Comparison of ENCODE assay signal across 7 mouse cellular contexts in the genomic region with DNA sequence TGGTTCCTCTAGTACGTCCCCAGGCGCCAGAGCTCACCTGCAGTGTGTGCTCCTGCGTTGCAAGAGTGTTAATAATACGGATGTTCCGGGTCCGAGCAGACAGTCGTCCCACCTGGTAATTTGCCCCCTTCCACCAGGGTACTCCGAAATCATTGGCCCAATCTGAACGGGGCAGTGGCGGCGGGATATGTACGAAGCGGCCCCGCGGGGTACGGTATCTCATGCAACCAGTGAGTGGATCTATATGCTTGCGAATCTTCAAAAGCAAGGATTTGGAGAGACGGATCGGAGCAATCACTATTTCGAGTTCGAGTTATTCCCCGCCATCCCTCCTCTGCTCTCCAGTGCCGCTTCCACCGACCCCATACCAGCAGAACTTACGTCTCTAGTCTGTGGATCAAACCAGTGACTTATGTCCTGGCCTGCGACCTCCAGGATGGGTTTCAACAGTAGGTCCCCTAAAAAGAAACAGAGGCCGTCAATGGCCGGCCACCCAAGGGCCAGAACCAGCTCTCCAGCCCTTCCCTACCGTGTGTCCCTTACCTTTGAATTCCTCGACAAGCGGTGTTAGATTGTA. TPM values are rescaled to one million over a fixed set of nuclear protein-coding genes. Genes with fewer than 3 reads are reported as not detected.
DNase-seq lines count a peak whose midpoint lies in the region; ATAC-seq and TF ChIP-seq lines count a peak whose summit lies in the region.
"Not testable (repeated sequence)": the region's sequence is repeated elsewhere in the genome, so short reads cannot be mapped to it uniquely, and the experiment has no call there.

No protein-coding gene starts in this region.

- under 1% methylated on average over 31 of the region's 31 CpGs for WGBS in bone marrow, adult 2 months
- 3% methylated on average over 31 of the region's 31 CpGs for WGBS in heart, embryonic 14.5 days
- WGBS in intestine, embryonic 16.5 days = 0% methylated on average over 31 of the region's 31 CpGs
- WGBS in liver, adult 2 months = under 1% methylated on average over 31 of the region's 31 CpGs
- WGBS in midbrain, embryonic 11.5 days = 2% methylated on average over 31 of the region's 31 CpGs
- 1% methylated on average over 31 of the region's 31 CpGs for WGBS in small intestine, adult 2 months

- H3K27me3 ChIP-seq in heart, embryonic 14.5 days (ENCODE audit: control insufficient read depth, insufficient read depth, low read length); intestine, embryonic 16.5 days (replicated peaks; ENCODE audit: control insufficient read depth, insufficient read depth, low read length); liver, adult 2 months (ENCODE audit: control insufficient read depth, insufficient read depth, low read length); midbrain, embryonic 11.5 days (ENCODE audit: control insufficient read depth, insufficient read depth, low read length); small intestine, adult 2 months (ENCODE audit: control insufficient read depth, insufficient read depth, low read length): not testable (repeated sequence)

- not testable (repeated sequence) for H3K79me2 ChIP-seq in liver, adult 2 months (ENCODE audit: control insufficient read depth, insufficient read depth, low read length)

- H3K9me3 ChIP-seq in heart, embryonic 14.5 days (ENCODE audit: control insufficient read depth, low read length); intestine, embryonic 16.5 days (ENCODE audit: control insufficient read depth, low read length); midbrain, embryonic 11.5 days (ENCODE audit: control insufficient read depth, low read length): not testable (repeated sequence)

- not testable (repeated sequence) for H3K4me1 ChIP-seq in bone marrow, adult 2 months (ENCODE audit: control insufficient read depth, insufficient read depth, low read length); liver, adult 2 months (ENCODE audit: control insufficient read depth, insufficient read depth, low read length); small intestine, adult 2 months (ENCODE audit: control insufficient read depth, insufficient read depth, insufficient read length, low read length)
- H3K4me1 ChIP-seq in heart, embryonic 14.5 days (ENCODE audit: control insufficient read depth in 2 of 2, insufficient read depth in 2 of 2, low read length in 2 of 2) = peaks cover 14 to 21% of the 10 kb centered on the region in 2 experiments
- peaks cover 24% of the 10 kb centered on the region for H3K4me1 ChIP-seq in intestine, embryonic 16.5 days (ENCODE audit: control insufficient read depth, insufficient read depth, low read length)
- H3K4me1 ChIP-seq in midbrain, embryonic 11.5 days (ENCODE audit: control insufficient read depth, insufficient read depth, low read length) = peaks cover 36% of the 10 kb centered on the region

- H3K27ac ChIP-seq in bone marrow, adult 2 months (ENCODE audit: control insufficient read depth, insufficient read depth, low read depth, low read length, poor library complexity) = peak overlapping the region; percentile 61
- H3K27ac ChIP-seq in heart, embryonic 14.5 days (replicated peaks in 1 of 2; ENCODE audit: control insufficient read depth in 1 of 2, insufficient read depth in 1 of 2, low read depth in 2 of 2, low read length in 2 of 2) = peak overlapping the region; percentile 5 to 95; a peak in 3 of 4 replicates
- peak overlapping the region; percentile 48; the same call in 1 of the 2 replicates for H3K27ac ChIP-seq in intestine, embryonic 16.5 days (ENCODE audit: low read length)
- H3K27ac ChIP-seq in liver, adult 2 months (replicated peaks; ENCODE audit: insufficient read depth, low read depth, low read length) = peak overlapping the region; percentile 49
- not testable (repeated sequence) for H3K27ac ChIP-seq in midbrain, embryonic 11.5 days (ENCODE audit: low read depth, low read length)
- H3K27ac ChIP-seq in small intestine, adult 2 months (ENCODE audit: insufficient read depth, low read depth, low read length) = peak overlapping the region; percentile 53; the same call in 1 of the 2 replicates

- not testable (repeated sequence) for TF ChIP-seq POLR2A in bone marrow, adult 2 months (IDR thresholded peaks at IDR 0.05; ENCODE audit: borderline replicate concordance, control insufficient read depth, low read depth, low read length); liver, adult 2 months (IDR thresholded peaks at IDR 0.05; ENCODE audit: extremely low read depth, insufficient read depth, low read length); small intestine, adult 2 months (IDR thresholded peaks at IDR 0.05; ENCODE audit: low read depth, low read length)

- not testable (repeated sequence) for H3K36me3 ChIP-seq in heart, embryonic 14.5 days (ENCODE audit: control insufficient read depth, insufficient read depth, low read length); intestine, embryonic 16.5 days (ENCODE audit: control insufficient read depth, insufficient read depth, low read length); liver, adult 2 months (ENCODE audit: control insufficient read depth, insufficient read depth, low read length); midbrain, embryonic 11.5 days (ENCODE audit: control insufficient read depth, insufficient read depth, low read length); small intestine, adult 2 months (ENCODE audit: control insufficient read depth, insufficient read depth, low read length)

- TF ChIP-seq CTCF in bone marrow, adult 2 months (IDR thresholded peaks at IDR 0.05; ENCODE audit: control insufficient read depth, insufficient read depth, low read length); liver, adult 2 months (IDR thresholded peaks at IDR 0.05; ENCODE audit: low read depth, low read length); small intestine, adult 2 months (IDR thresholded peaks at IDR 0.05; ENCODE audit: extremely low read depth, insufficient read length, insufficient replicate concordance, low read depth, low read length): not testable (repeated sequence)

- peak; percentile 6; the same call in 1 of the 2 replicates for ATAC-seq in erythroid progenitor cell, adult 5-6 weeks (replicated peaks; ENCODE audit: low FRiP score, poor library complexity, severe bottlenecking)
- not testable (repeated sequence) for ATAC-seq in heart, embryonic 14.5 days (ENCODE audit: insufficient number of reproducible peaks, insufficient read depth, low FRiP score, low read depth); intestine, embryonic 16.5 days; midbrain, embryonic 11.5 days (ENCODE audit: low FRiP score)

- DNase-seq in liver, adult 2 months (ENCODE audit: extremely low read depth, low read depth, low spot score) = not testable (repeated sequence)
- peak; percentile 92 for DNase-seq in midbrain, embryonic 11.5 days (ENCODE audit: low spot score, missing footprints)

- peak overlapping the region; percentile 83 for H3K9ac ChIP-seq in heart, embryonic 14.5 days (ENCODE audit: low read length)
- H3K9ac ChIP-seq in intestine, embryonic 16.5 days (ENCODE audit: low read depth, low read length) = peak overlapping the region; percentile 76
- H3K9ac ChIP-seq in liver, adult 2 months (ENCODE audit: low read depth, low read length) = peak overlapping the region; percentile 76
- H3K9ac ChIP-seq in midbrain, embryonic 11.5 days (ENCODE audit: low read length) = peak overlapping the region; percentile 75

- H3K4me2 ChIP-seq in heart, embryonic 14.5 days (ENCODE audit: low read length) = peak overlapping the region; percentile 83
- H3K4me2 ChIP-seq in intestine, embryonic 16.5 days (ENCODE audit: low read depth, low read length) = peak overlapping the region; percentile 74
- peak overlapping the region; percentile 57 for H3K4me2 ChIP-seq in midbrain, embryonic 11.5 days

- peak overlapping the region; percentile 78 for H3K4me3 ChIP-seq in bone marrow, adult 2 months (replicated peaks; ENCODE audit: control insufficient read depth, low read depth, low read length)
- peak overlapping the region; percentile 59 to 83 for H3K4me3 ChIP-seq in heart, embryonic 14.5 days (ENCODE audit: control insufficient read depth in 1 of 2, insufficient read depth in 1 of 2, low read depth in 1 of 2, low read length in 2 of 2)
- peak overlapping the region; percentile 69 for H3K4me3 ChIP-seq in intestine, embryonic 16.5 days (ENCODE audit: low read length)
- H3K4me3 ChIP-seq in liver, adult 2 months (ENCODE audit: insufficient read depth, low read depth, low read length) = peak overlapping the region; percentile 58
- peak overlapping the region; percentile 51 for H3K4me3 ChIP-seq in midbrain, embryonic 11.5 days (ENCODE audit: low read depth, low read length)
- H3K4me3 ChIP-seq in small intestine, adult 2 months (ENCODE audit: low read depth, low read length) = peak overlapping the region; percentile 71

RNA-seq across cellular contexts. Expression of gene Naa38, which starts 0.6 kb away (rescaled TPM):
- polyA plus RNA-seq in bone marrow, adult 2 months (2011; ENCODE audit: insufficient read depth, insufficient read length, low replicate concordance, missing spikeins) = 23.1 and 43.9 TPM in 2 replicates
- total RNA-seq in erythroid progenitor cell, adult 5-6 weeks (2015; ENCODE audit: low replicate concordance) = 26.8 and 31.7 TPM in 2 replicates
- 21.6 and 21.9 TPM in 2 replicates for total RNA-seq in erythroid progenitor cell, adult 5-6 weeks (2017; ENCODE audit: low replicate concordance)
- polyA plus RNA-seq in heart, embryonic 14.5 days (2014; fragmentation: Nextera tagmentation; extraction: Ambion mirVana) = 158 and 174 TPM in 2 replicates
- 168 and 170 TPM in 2 replicates for polyA plus RNA-seq in intestine, embryonic 16.5 days (2015; fragmentation: Nextera tagmentation; extraction: Ambion mirVana)
- total RNA-seq in liver, adult 2 months (2014; rRNA removed) = 86.6 and 91.5 TPM in 2 replicates
- polyA plus RNA-seq in liver, adult 2 months (2012; rRNA removed) = 133 and 150 TPM in 2 replicates
- 120 and 130 TPM in 2 replicates for polyA plus RNA-seq in midbrain, embryonic 11.5 days (2014; fragmentation: Nextera tagmentation; extraction: Ambion mirVana)
- 129 and 163 TPM in 2 replicates for polyA plus RNA-seq in small intestine, adult 2 months (2012; rRNA removed)

RNA-seq across cellular contexts. Expression of gene Cyb5d1, which starts 0.8 kb away (rescaled TPM):
- 5.1 and 9.1 TPM in 2 replicates for polyA plus RNA-seq in bone marrow, adult 2 months (2011; ENCODE audit: insufficient read depth, insufficient read length, low replicate concordance, missing spikeins)
- total RNA-seq in erythroid progenitor cell, adult 5-6 weeks (2015; ENCODE audit: low replicate concordance) = 8.3 and 11.7 TPM in 2 replicates
- total RNA-seq in erythroid progenitor cell, adult 5-6 weeks (2017; ENCODE audit: low replicate concordance) = 25.7 and 32.5 TPM in 2 replicates
- polyA plus RNA-seq in heart, embryonic 14.5 days (2014; fragmentation: Nextera tagmentation; extraction: Ambion mirVana) = 19.9 and 22.1 TPM in 2 replicates
- 22.6 and 24.0 TPM in 2 replicates for polyA plus RNA-seq in intestine, embryonic 16.5 days (2015; fragmentation: Nextera tagmentation; extraction: Ambion mirVana)
- total RNA-seq in liver, adult 2 months (2014; rRNA removed) = 33.9 and 40.7 TPM in 2 replicates
- 21.1 and 22.1 TPM in 2 replicates for polyA plus RNA-seq in liver, adult 2 months (2012; rRNA removed)
- polyA plus RNA-seq in midbrain, embryonic 11.5 days (2014; fragmentation: Nextera tagmentation; extraction: Ambion mirVana) = 44.6 and 50.5 TPM in 2 replicates
- polyA plus RNA-seq in small intestine, adult 2 months (2012; rRNA removed) = 4.3 and 5.3 TPM in 2 replicates

RNA-seq across cellular contexts. Expression of gene Tmem88, which starts 3.4 kb away (rescaled TPM):
- polyA plus RNA-seq in bone marrow, adult 2 months (2011; ENCODE audit: insufficient read depth, insufficient read length, low replicate concordance, missing spikeins) = 1.6 TPM in 1 of 2 replicates, not detected in the other
- not detected in 2 replicates for total RNA-seq in erythroid progenitor cell, adult 5-6 weeks (2015; ENCODE audit: low replicate concordance)
- not detected in 2 replicates for total RNA-seq in erythroid progenitor cell, adult 5-6 weeks (2017; ENCODE audit: low replicate concordance)
- 43.1 and 46.7 TPM in 2 replicates for polyA plus RNA-seq in heart, embryonic 14.5 days (2014; fragmentation: Nextera tagmentation; extraction: Ambion mirVana)
- polyA plus RNA-seq in intestine, embryonic 16.5 days (2015; fragmentation: Nextera tagmentation; extraction: Ambion mirVana) = 30.8 and 31.0 TPM in 2 replicates
- total RNA-seq in liver, adult 2 months (2014; rRNA removed) = 1.3 and 1.7 TPM in 2 replicates
- polyA plus RNA-seq in liver, adult 2 months (2012; rRNA removed) = 6.7 and 8.5 TPM in 2 replicates
- 11.9 and 13.1 TPM in 2 replicates for polyA plus RNA-seq in midbrain, embryonic 11.5 days (2014; fragmentation: Nextera tagmentation; extraction: Ambion mirVana)
- 11.2 and 16.5 TPM in 2 replicates for polyA plus RNA-seq in small intestine, adult 2 months (2012; rRNA removed)

RNA-seq across cellular contexts. Expression of gene Kdm6b, which starts 18.8 kb away (rescaled TPM):
- 13.7 and 29.2 TPM in 2 replicates for polyA plus RNA-seq in bone marrow, adult 2 months (2011; ENCODE audit: insufficient read depth, insufficient read length, low replicate concordance, missing spikeins)
- total RNA-seq in erythroid progenitor cell, adult 5-6 weeks (2015; ENCODE audit: low replicate concordance) = 6.5 and 11.7 TPM in 2 replicates
- 0.64 and 1.2 TPM in 2 replicates for total RNA-seq in erythroid progenitor cell, adult 5-6 weeks (2017; ENCODE audit: low replicate concordance)
- polyA plus RNA-seq in heart, embryonic 14.5 days (2014; fragmentation: Nextera tagmentation; extraction: Ambion mirVana) = 18.0 and 22.0 TPM in 2 replicates
- polyA plus RNA-seq in intestine, embryonic 16.5 days (2015; fragmentation: Nextera tagmentation; extraction: Ambion mirVana) = 17.6 and 18.8 TPM in 2 replicates
- 1.6 and 2.3 TPM in 2 replicates for total RNA-seq in liver, adult 2 months (2014; rRNA removed)
- 4.2 and 4.6 TPM in 2 replicates for polyA plus RNA-seq in liver, adult 2 months (2012; rRNA removed)
- polyA plus RNA-seq in midbrain, embryonic 11.5 days (2014; fragmentation: Nextera tagmentation; extraction: Ambion mirVana) = 30.2 and 31.7 TPM in 2 replicates
- 13.5 and 35.4 TPM in 2 replicates for polyA plus RNA-seq in small intestine, adult 2 months (2012; rRNA removed)

RNA-seq across cellular contexts. Expression of gene Chd3, which starts 25.5 kb away (rescaled TPM):
- 49.6 and 54.5 TPM in 2 replicates for polyA plus RNA-seq in bone marrow, adult 2 months (2011; ENCODE audit: insufficient read depth, insufficient read length, low replicate concordance, missing spikeins)
- 21.0 and 33.2 TPM in 2 replicates for total RNA-seq in erythroid progenitor cell, adult 5-6 weeks (2015; ENCODE audit: low replicate concordance)
- total RNA-seq in erythroid progenitor cell, adult 5-6 weeks (2017; ENCODE audit: low replicate concordance) = 18.9 and 19.5 TPM in 2 replicates
- polyA plus RNA-seq in heart, embryonic 14.5 days (2014; fragmentation: Nextera tagmentation; extraction: Ambion mirVana) = 16.5 TPM in 2 replicates
- 33.4 and 35.5 TPM in 2 replicates for polyA plus RNA-seq in intestine, embryonic 16.5 days (2015; fragmentation: Nextera tagmentation; extraction: Ambion mirVana)
- total RNA-seq in liver, adult 2 months (2014; rRNA removed) = 45.2 and 57.5 TPM in 2 replicates
- 55.2 and 80.2 TPM in 2 replicates for polyA plus RNA-seq in liver, adult 2 months (2012; rRNA removed)
- 38.2 and 39.4 TPM in 2 replicates for polyA plus RNA-seq in midbrain, embryonic 11.5 days (2014; fragmentation: Nextera tagmentation; extraction: Ambion mirVana)
- polyA plus RNA-seq in small intestine, adult 2 months (2012; rRNA removed) = 86.3 and 240 TPM in 2 replicates
